Mouse (Mus musculus): ENCODE results near the gene Pip4k2b. TPM values are rescaled to one million over a fixed set of nuclear protein-coding genes. Genes with fewer than 3 reads are reported as not detected.

Pip4k2b gene
- total and polyA plus RNA-seq, 3 experiments: 23.3 to 44.0 (median 30.8) TPM

GRCm38 (mm10) chr11:97716021-97716420 is 28.5 kb downstream of the Pip4k2b start:
- H3K36me3 ChIP-seq (replicated peaks in 1 of 2; ENCODE audit: control insufficient read depth in 1 of 2, insufficient read depth in 1 of 2, low read length in 1 of 2): peaks cover 54 to 86% of the 10 kb centered on the region in 2 experiments
- peak overlapping the region; percentile 42 for H3K9ac ChIP-seq (ENCODE audit: insufficient read depth, low read depth)
- H3K4me2 ChIP-seq (ENCODE audit: insufficient read depth, low read depth, poor library complexity, severe bottlenecking): peak overlapping the region; percentile 10; the same call in 1 of the 2 replicates
- H3K27ac ChIP-seq (ENCODE audit: insufficient read depth, low read depth): peak overlapping the region; percentile 55
- no peak for DNase-seq (ENCODE audit: extremely low read depth)
- H3K4me3 ChIP-seq (replicated peaks in 1 of 3; ENCODE audit: low read depth in 2 of 3, low read length in 2 of 3, poor library complexity in 1 of 3): no peak overlapping the region
- TF ChIP-seq ELF1 (IDR thresholded peaks at IDR 0.05; ENCODE audit: low read depth, low read length) (no peak), CHD1 (IDR thresholded peaks at IDR 0.05; ENCODE audit: low read depth, low read length) (no peak), POLR2A (IDR thresholded peaks at IDR 0.05; ENCODE audit: low read depth, low read length) (no peak), PAX5 (IDR thresholded peaks at IDR 0.05; ENCODE audit: low read length) (no peak), ZMIZ1 (IDR thresholded peaks at IDR 0.05; ENCODE audit: low read depth, low read length) (no peak), ETS1 (conservative IDR thresholded peaks at IDR 0.05; ENCODE audit: low read depth, low read length) (no peak), TCF12 (IDR thresholded peaks at IDR 0.05; ENCODE audit: low read depth, low read length) (no peak), USF1 (IDR thresholded peaks at IDR 0.05; ENCODE audit: low read depth, low read length) (no peak), E2F4 (IDR thresholded peaks at IDR 0.05; ENCODE audit: insufficient replicate concordance, low read depth, low read length) (no peak), MYC (IDR thresholded peaks at IDR 0.05; ENCODE audit: low read depth, low read length) (no peak), CHD2 (IDR thresholded peaks at IDR 0.05; ENCODE audit: low read length) (no peak), CTCF (conservative IDR thresholded peaks at IDR 0.05 in 1 of 2, IDR thresholded peaks at IDR 0.05 in 1 of 2; ENCODE audit: low read depth in 2 of 2, low read length in 2 of 2) (no peak)
- no peaks in the 10 kb centered on the region for H3K79me2 ChIP-seq (replicated peaks; ENCODE audit: control insufficient read depth, extremely low read depth, insufficient read depth, poor library complexity, severe bottlenecking)
- H3K4me1 ChIP-seq (ENCODE audit: control insufficient read depth in 1 of 2, insufficient read depth in 2 of 2): peaks cover 19 to 46% of the 10 kb centered on the region in 2 experiments
- dilution Hi-C loops (cut with MboI; ENCODE audit: extremely low pct_ligation_motif_present, extremely low pct_unique_long_range_greater_than_20kb, low sequenced_read_pairs): no loop called here
- H3K27me3 ChIP-seq (replicated peaks): no peaks in the 10 kb centered on the region
- in situ Hi-C loops (cut with MboI; ENCODE audit: low pct_ligation_motif_present, low pct_unique_long_range_greater_than_20kb, low sequenced_read_pairs): no loop called here
- H3K9me3 ChIP-seq (replicated peaks; ENCODE audit: low read length): peaks cover 4% of the 10 kb centered on the region

- in situ Hi-C loops (cut with MboI; ENCODE audit: low pct_ligation_motif_present, low pct_unique_long_range_greater_than_20kb, low sequenced_read_pairs) (no loop called here), dilution Hi-C loops (cut with MboI; ENCODE audit: extremely low pct_ligation_motif_present, extremely low pct_unique_long_range_greater_than_20kb, low sequenced_read_pairs) (no loop called here)
- no peak for DNase-seq (ENCODE audit: extremely low read depth)
- H3K9me3 ChIP-seq (replicated peaks; ENCODE audit: low read length): peaks cover 4% of the 10 kb centered on the region
- H3K27ac ChIP-seq (ENCODE audit: insufficient read depth, low read depth): peak overlapping the region; percentile 55
- H3K9ac ChIP-seq (ENCODE audit: insufficient read depth, low read depth): peak overlapping the region; percentile 42
- peaks cover 19 to 48% of the 10 kb centered on the region in 2 experiments for H3K4me1 ChIP-seq (ENCODE audit: control insufficient read depth in 1 of 2, insufficient read depth in 2 of 2)
- peak overlapping the region; percentile 39 for H3K4me2 ChIP-seq (ENCODE audit: insufficient read depth, low read depth, poor library complexity, severe bottlenecking)
- H3K79me2 ChIP-seq (replicated peaks; ENCODE audit: control insufficient read depth, extremely low read depth, insufficient read depth, poor library complexity, severe bottlenecking): no peaks in the 10 kb centered on the region
- H3K36me3 ChIP-seq (replicated peaks in 1 of 2; ENCODE audit: control insufficient read depth in 1 of 2, insufficient read depth in 1 of 2, low read length in 1 of 2): peaks cover 49 to 83% of the 10 kb centered on the region in 2 experiments
- no peaks in the 10 kb centered on the region for H3K27me3 ChIP-seq (replicated peaks)
- H3K4me3 ChIP-seq (replicated peaks in 1 of 3; ENCODE audit: low read depth in 2 of 3, low read length in 2 of 3, poor library complexity in 1 of 3): no peak overlapping the region
- TF ChIP-seq MAZ (IDR thresholded peaks at IDR 0.05; ENCODE audit: low read depth, low read length): no peak
- TF ChIP-seq POLR2AphosphoS2 (IDR thresholded peaks at IDR 0.05; ENCODE audit: low read depth, low read length): no peak
- no peak for TF ChIP-seq NELFE (IDR thresholded peaks at IDR 0.05; ENCODE audit: low read depth, low read length)
- 0 out of 2 replicates have a peak, but pooled peaks have one; percentile 18 for TF ChIP-seq JUND (conservative IDR thresholded peaks at IDR 0.05; ENCODE audit: low read depth, low read length)
- 0 out of 2 replicates have a peak, but pooled peaks have one; percentile 9 for TF ChIP-seq CHD2 (IDR thresholded peaks at IDR 0.05; ENCODE audit: low read length)
- no peak for TF ChIP-seq CTCF (conservative IDR thresholded peaks at IDR 0.05 in 1 of 2, IDR thresholded peaks at IDR 0.05 in 1 of 2; ENCODE audit: low read depth in 2 of 2, low read length in 2 of 2)
- TF ChIP-seq KAT2A (IDR thresholded peaks at IDR 0.05; ENCODE audit: insufficient replicate concordance, low read length): no peak
- no peak for TF ChIP-seq ETS1 (conservative IDR thresholded peaks at IDR 0.05; ENCODE audit: low read depth, low read length)
- TF ChIP-seq ZMIZ1 (IDR thresholded peaks at IDR 0.05; ENCODE audit: low read depth, low read length): no peak
- TF ChIP-seq SMC3 (IDR thresholded peaks at IDR 0.05; ENCODE audit: low read depth, low read length): no peak
- TF ChIP-seq IRF4 (IDR thresholded peaks at IDR 0.05; ENCODE audit: low read depth, low read length): peak; percentile 84
- TF ChIP-seq EP300 (IDR thresholded peaks at IDR 0.05; ENCODE audit: low read length): peak; percentile 80
- TF ChIP-seq NRF1 (IDR thresholded peaks at IDR 0.05; ENCODE audit: low read depth, low read length): no peak
- TF ChIP-seq MYC (IDR thresholded peaks at IDR 0.05; ENCODE audit: low read depth, low read length): 0 out of 2 replicates have a peak, but pooled peaks have one; percentile 21
- no peak for TF ChIP-seq MXI1 (IDR thresholded peaks at IDR 0.05; ENCODE audit: low read depth, low read length)
- peak; percentile 35; the same call in 1 of the 2 replicates for TF ChIP-seq BHLHE40 (IDR thresholded peaks at IDR 0.05; ENCODE audit: low read depth, low read length)
- 0 out of 2 replicates have a peak, but pooled peaks have one; percentile 19 for TF ChIP-seq POLR2A (IDR thresholded peaks at IDR 0.05; ENCODE audit: low read depth, low read length)
- no peak for TF ChIP-seq USF1 (IDR thresholded peaks at IDR 0.05; ENCODE audit: low read depth, low read length)
- no peak for TF ChIP-seq GABPA (IDR thresholded peaks at IDR 0.05; ENCODE audit: insufficient replicate concordance, low read depth, low read length)
- peak; percentile 38; the same call in 1 of the 2 replicates for TF ChIP-seq MEF2A (IDR thresholded peaks at IDR 0.05; ENCODE audit: borderline replicate concordance, low read depth, low read length)
- no peak for TF ChIP-seq TCF12 (IDR thresholded peaks at IDR 0.05; ENCODE audit: low read depth, low read length)
- TF ChIP-seq ZC3H11A (IDR thresholded peaks at IDR 0.05; ENCODE audit: low read depth, low read length): no peak
- TF ChIP-seq USF2 (conservative IDR thresholded peaks at IDR 0.05; ENCODE audit: low read depth, low read length): no peak
- TF ChIP-seq E2F4 (IDR thresholded peaks at IDR 0.05; ENCODE audit: insufficient replicate concordance, low read depth, low read length): no peak
- TF ChIP-seq MAFK (IDR thresholded peaks at IDR 0.05; ENCODE audit: insufficient replicate concordance, low read length): no peak
These were observed 29.4 kb downstream of the Pip4k2b start for GRCm38 (mm10) chr11:97714784-97715760.
